24 mouse cellular contexts compared by ENCODE assay signal in the genomic region with DNA sequence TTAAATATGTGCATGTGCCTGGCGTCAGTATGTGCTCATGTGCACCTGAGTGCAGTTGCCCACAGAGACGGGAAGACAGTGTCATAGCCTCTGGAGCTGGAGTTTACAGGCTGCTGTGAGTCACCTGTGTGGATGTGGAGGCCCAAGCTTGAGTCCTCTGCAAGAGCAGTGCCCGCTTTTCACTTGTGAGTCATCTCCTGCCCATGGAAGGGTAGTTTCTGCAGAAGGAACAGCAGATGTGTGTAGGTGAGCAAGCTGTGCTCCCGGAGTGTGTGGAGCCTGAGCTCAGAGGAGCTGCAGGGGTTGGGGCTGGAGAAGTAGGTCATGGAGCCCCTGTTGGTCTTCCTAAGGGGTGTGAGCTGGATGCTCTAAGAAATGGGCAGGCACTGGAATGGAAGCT. TPM values are rescaled to one million over a fixed set of nuclear protein-coding genes. Genes with fewer than 3 reads are reported as not detected.
DNase-seq lines count a peak whose midpoint lies in the region; ATAC-seq and TF ChIP-seq lines count a peak whose summit lies in the region.
"Had no signal": no experiment of that assay in that cellular context is flagged by ENCODE, and none has a peak within 500 bp of the region (broad histone marks: within the 10 kb centered on the region; RNA-seq: fewer than 3 reads in every experiment).

No protein-coding gene starts in this region.

- no peaks in the 10 kb centered on the region for H3K36me3 ChIP-seq in midbrain, postnatal 0 days (ENCODE audit: insufficient read depth, low read length)
- no peaks in the 10 kb centered on the region for H3K36me3 ChIP-seq in hindbrain, postnatal 0 days (ENCODE audit: insufficient read depth, low read length)
- H3K36me3 ChIP-seq: embryonic facial prominence, embryonic 13.5 days; forebrain, embryonic 15.5 days; G1E; heart, embryonic 13.5 days had no signal

- no peaks in the 10 kb centered on the region for H3K4me1 ChIP-seq in midbrain, postnatal 0 days (ENCODE audit: insufficient read depth, low read length)
- no peaks in the 10 kb centered on the region for H3K4me1 ChIP-seq in hindbrain, postnatal 0 days (ENCODE audit: insufficient read depth, low read length)
- H3K4me1 ChIP-seq: embryonic facial prominence, embryonic 13.5 days; forebrain, embryonic 15.5 days; heart, embryonic 13.5 days had no signal

- H3K9me3 ChIP-seq in midbrain, postnatal 0 days (ENCODE audit: low read length), result no peaks in the 10 kb centered on the region
- H3K9me3 ChIP-seq in hindbrain, postnatal 0 days (ENCODE audit: low read length), result no peaks in the 10 kb centered on the region
- H3K9me3 ChIP-seq: forebrain, embryonic 15.5 days; heart, embryonic 13.5 days; megakaryocyte, embryonic 14.5 days had no signal

- WGBS in midbrain, postnatal 0 days, result 81% methylated on average over 4 of the region's 4 CpGs
- WGBS in hindbrain, postnatal 0 days, result 79% methylated on average over 4 of the region's 4 CpGs

- H3K4me2 ChIP-seq in midbrain, postnatal 0 days (ENCODE audit: low read depth, low read length, poor library complexity, severe bottlenecking), result no peak overlapping the region
- no peak overlapping the region for H3K4me2 ChIP-seq in hindbrain, postnatal 0 days (ENCODE audit: low read depth, low read length)
- H3K4me2 ChIP-seq: embryonic facial prominence, embryonic 13.5 days; forebrain, embryonic 15.5 days; heart, embryonic 13.5 days; hindbrain, embryonic 14.5 days; liver, embryonic 11.5 days had no signal

- no peak for TF ChIP-seq CTCF in midbrain, postnatal 0 days (IDR thresholded peaks at IDR 0.05)
- TF ChIP-seq CTCF in hindbrain, postnatal 0 days (IDR thresholded peaks at IDR 0.05; ENCODE audit: low read depth), result no peak

- no peak overlapping the region for H3K9ac ChIP-seq in midbrain, postnatal 0 days (replicated peaks; ENCODE audit: low read length, poor library complexity, severe bottlenecking)
- no peak overlapping the region for H3K9ac ChIP-seq in hindbrain, postnatal 0 days (replicated peaks; ENCODE audit: low read length)
- H3K9ac ChIP-seq: embryonic facial prominence, embryonic 13.5 days; forebrain, embryonic 15.5 days; heart, embryonic 13.5 days; hindbrain, embryonic 14.5 days had no signal

- peak; percentile 69 to 79 for DNase-seq in left cerebral cortex, adult 18-20 months (ENCODE audit: low spot score in 2 of 2)
- no peak for DNase-seq in left cerebral cortex, postnatal 4 days
- peak; percentile 79 to 82 for DNase-seq in frontal cortex, adult 2 months (ENCODE audit: extremely low spot score in 1 of 2, low spot score in 1 of 2)
- peak; percentile 44 to 51 for DNase-seq in left cerebral cortex, postnatal 14 days (ENCODE audit: low spot score in 2 of 2)
- peak; percentile 83 for DNase-seq in telencephalon, adult 2 months (ENCODE audit: low read depth, low spot score)
- no peak for DNase-seq in midbrain, postnatal 0 days (ENCODE audit: low spot score)
- DNase-seq in hindbrain, postnatal 0 days (ENCODE audit: low spot score), result no peak
- DNase-seq: adrenal gland, postnatal 14 days; cerebellum, adult 11-12 months; cerebellum, postnatal 14 days; lung, adult 2 months; midbrain, embryonic 14.5 days; thymus, postnatal 25 days had no signal

- H3K27me3 ChIP-seq in midbrain, postnatal 0 days (ENCODE audit: insufficient read depth, low read length), result no peaks in the 10 kb centered on the region
- no peaks in the 10 kb centered on the region for H3K27me3 ChIP-seq in hindbrain, postnatal 0 days (ENCODE audit: insufficient read depth, low read length)
- H3K27me3 ChIP-seq: embryonic facial prominence, embryonic 13.5 days; forebrain, embryonic 15.5 days; heart, embryonic 13.5 days had no signal

- intact Hi-C loops in left cerebral cortex, postnatal 4 days (cut with DNase I), result no loop called here
- intact Hi-C loops in left cerebral cortex, postnatal 14 days (cut with DNase I), result no loop called here

- H3K27ac ChIP-seq in midbrain, postnatal 0 days (ENCODE audit: low read depth, low read length), result no peak overlapping the region
- no peak overlapping the region for H3K27ac ChIP-seq in hindbrain, postnatal 0 days
- H3K27ac ChIP-seq: embryonic facial prominence, embryonic 13.5 days; forebrain, embryonic 15.5 days; heart, embryonic 13.5 days; hindbrain, embryonic 14.5 days had no signal

- ATAC-seq in midbrain, postnatal 0 days (ENCODE audit: low FRiP score), result no peak
- no peak for ATAC-seq in hindbrain, postnatal 0 days
- ATAC-seq: forebrain, embryonic 15.5 days; intestine, embryonic 16.5 days had no signal

- no peak overlapping the region for H3K4me3 ChIP-seq in midbrain, postnatal 0 days (ENCODE audit: low read depth, low read length)
- no peak overlapping the region for H3K4me3 ChIP-seq in hindbrain, postnatal 0 days (ENCODE audit: low read length)
- H3K4me3 ChIP-seq: embryonic facial prominence, embryonic 13.5 days; forebrain, embryonic 15.5 days; heart, embryonic 13.5 days; megakaryocyte, embryonic 14.5 days; myocyte had no signal

RNA-seq across cellular contexts. Expression of a gene that starts 10.7 kb away (rescaled TPM):
- 10 to 100 TPM; 29.9 to 37.4 TPM for total RNA-seq in left cerebral cortex, adult 18-20 months (2021)
- 10 to 100 TPM; 50.0 to 62.1 TPM for total RNA-seq in left cerebral cortex, postnatal 4 days (2021)
- 26.9 and 37.7 TPM in 2 replicates for polyA plus RNA-seq in frontal cortex, adult 2 months (2012; rRNA removed)
- total RNA-seq in left cerebral cortex, postnatal 14 days (2021), result 10 to 100 TPM; 32.6 to 48.5 TPM
- total RNA-seq in midbrain, postnatal 0 days (2014; rRNA removed), result 14.9 and 19.6 TPM in 2 replicates
- polyA plus RNA-seq in midbrain, postnatal 0 days (2015; fragmentation: Nextera tagmentation; extraction: Ambion mirVana), result 17.3 and 18.1 TPM in 2 replicates
- 12.4 and 18.5 TPM in 2 replicates for total RNA-seq in hindbrain, postnatal 0 days (2014; rRNA removed)
- polyA plus RNA-seq in hindbrain, postnatal 0 days (2015; fragmentation: Nextera tagmentation; extraction: Ambion mirVana), result 12.8 and 12.9 TPM in 2 replicates
- total RNA-seq: granulocyte monocyte progenitor cell, adult 5-6 weeks; heart, postnatal 25 days had no signal
- polyA plus RNA-seq: G1E, myocyte had no signal

Comparison
In these comparisons a context has a peak if more than half of its experiments do, and no peak if none do; other contexts are left out.
1. DNase-seq: peak in left cerebral cortex, adult 18-20 months (2 of 2), frontal cortex, adult 2 months (2 of 2), left cerebral cortex, postnatal 14 days (2 of 2) and telencephalon, adult 2 months (single experiment); none in left cerebral cortex, postnatal 4 days (single experiment), midbrain, postnatal 0 days (single experiment) and hindbrain, postnatal 0 days (single experiment).